Mouse (Mus musculus): ENCODE data around the gene Timm10. TPM values are rescaled to one million over a fixed set of nuclear protein-coding genes. Genes with fewer than 3 reads are reported as not detected.

Gene Timm10
- total RNA-seq, 2 experiments from 2014 or later = 38.2 to 57.8 TPM

DNA sequence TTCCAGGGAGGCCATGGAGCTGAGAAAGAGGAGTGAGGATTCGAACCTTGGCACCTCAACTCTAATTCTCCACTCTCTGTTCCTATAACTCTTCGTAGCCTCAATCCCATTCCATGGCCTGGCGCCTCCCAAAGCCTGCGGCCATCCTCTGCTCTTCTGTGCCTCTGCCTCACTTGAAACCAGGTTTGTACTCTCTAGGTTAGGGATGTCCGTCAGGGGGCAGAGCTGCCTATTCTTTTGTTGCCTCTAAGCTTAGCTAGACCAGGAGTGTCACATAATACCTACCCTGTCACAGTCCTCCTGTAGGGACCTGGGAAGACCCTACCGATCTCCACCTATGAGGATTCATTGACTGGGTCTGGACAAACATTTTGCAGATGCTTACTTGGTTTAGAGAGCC is 14.1 kb upstream of the Timm10 start:
- DNase-seq (ENCODE audit: low spot score) = no peak

DNA sequence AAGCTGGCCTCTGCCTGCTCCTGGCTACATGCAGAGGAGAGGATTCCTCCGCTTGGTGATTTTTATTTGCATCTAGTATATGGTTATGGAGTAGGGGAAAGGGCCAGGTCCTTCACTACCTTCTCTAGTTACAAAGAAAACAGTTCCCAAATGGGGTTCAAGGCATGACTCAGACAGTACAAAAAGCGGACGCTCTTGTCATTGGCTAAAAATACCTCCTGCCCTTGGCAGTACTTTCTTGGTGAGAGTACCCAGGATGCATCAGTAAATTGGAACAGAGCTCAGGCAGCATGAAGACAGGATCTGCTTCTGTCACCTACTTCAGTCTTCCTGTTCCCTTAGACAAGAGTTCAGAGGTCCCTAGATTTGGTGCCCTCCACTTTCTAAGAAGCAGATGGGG is 6.9 kb upstream of the Timm10 start:
- DNase-seq (ENCODE audit: low spot score) = peak; percentile 82

GRCm38 (mm10) chr2:84822552-84822951 is 4.2 kb upstream of the Timm10 start, which contains the start of gene Smtnl1:
Gene Smtnl1, minus strand, starts transcription at chr2:84822652.
- no peak for DNase-seq (ENCODE audit: low spot score)

- DNase-seq (ENCODE audit: low spot score) = no peak
These were observed 3.6 kb upstream of the Timm10 start for GRCm38 (mm10) chr2:84823237-84823636.

- DNase-seq (ENCODE audit: low spot score) = no peak
These were observed 605 bp downstream of the Timm10 start for GRCm38 (mm10) chr2:84827283-84827920.

DNA sequence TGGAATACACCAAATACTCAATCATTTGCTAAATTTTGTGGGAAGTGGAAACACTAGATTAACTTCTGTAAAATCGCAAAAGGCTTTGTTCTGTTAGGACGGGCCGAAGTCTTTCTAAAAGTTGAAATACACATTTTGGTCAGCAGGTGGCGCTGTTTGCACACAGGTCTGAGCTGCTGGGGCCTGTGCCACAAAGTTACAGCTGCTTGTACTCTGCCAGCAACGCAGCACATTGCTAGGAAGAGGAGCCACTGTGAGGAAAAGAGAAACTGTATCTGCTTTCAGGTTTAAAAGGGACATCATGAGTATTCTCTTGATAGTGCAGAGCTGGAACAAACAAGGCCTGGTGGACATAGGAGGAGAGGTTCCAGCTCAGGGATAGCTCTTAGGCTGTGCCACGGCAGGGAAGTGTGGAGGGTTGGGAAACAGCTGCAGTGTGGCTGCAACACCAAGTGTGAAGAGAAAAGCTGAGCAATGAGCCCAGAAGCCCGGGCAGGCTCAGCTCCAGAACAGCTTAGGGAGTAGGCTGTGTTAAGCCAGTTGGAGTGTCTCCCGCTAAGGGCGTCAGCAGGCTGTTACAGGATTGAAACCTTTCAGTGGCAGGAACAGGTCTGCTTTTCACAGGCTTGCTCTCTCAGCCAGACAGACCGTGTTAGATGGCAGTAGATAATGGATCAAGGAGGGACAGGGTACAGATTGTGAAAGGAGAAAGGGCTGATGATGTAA is 5.0 kb downstream of the Timm10 start:
- DNase-seq (ENCODE audit: low spot score) = peak; percentile 95

DNA sequence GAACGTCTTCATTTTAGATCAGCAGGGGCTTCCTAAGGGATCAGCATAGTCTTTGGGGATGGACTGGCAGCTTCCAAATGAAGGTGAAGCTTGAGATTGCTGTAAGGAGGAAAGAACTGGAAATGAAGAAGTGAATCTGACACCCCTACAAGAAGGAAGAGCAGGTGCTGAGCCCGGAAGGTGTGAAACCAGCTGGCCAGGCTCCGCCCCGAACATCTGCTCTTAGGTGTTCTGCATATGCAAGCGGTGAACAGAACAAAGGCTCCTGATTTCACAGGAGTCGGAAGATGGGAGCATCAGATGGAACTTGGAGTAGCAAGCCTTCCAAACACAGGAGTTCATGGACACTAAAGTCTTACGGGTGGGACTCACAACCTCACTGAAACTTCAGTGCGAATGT is 10.3 kb downstream of the Timm10 start:
- no peak for DNase-seq (ENCODE audit: low spot score)

DNA sequence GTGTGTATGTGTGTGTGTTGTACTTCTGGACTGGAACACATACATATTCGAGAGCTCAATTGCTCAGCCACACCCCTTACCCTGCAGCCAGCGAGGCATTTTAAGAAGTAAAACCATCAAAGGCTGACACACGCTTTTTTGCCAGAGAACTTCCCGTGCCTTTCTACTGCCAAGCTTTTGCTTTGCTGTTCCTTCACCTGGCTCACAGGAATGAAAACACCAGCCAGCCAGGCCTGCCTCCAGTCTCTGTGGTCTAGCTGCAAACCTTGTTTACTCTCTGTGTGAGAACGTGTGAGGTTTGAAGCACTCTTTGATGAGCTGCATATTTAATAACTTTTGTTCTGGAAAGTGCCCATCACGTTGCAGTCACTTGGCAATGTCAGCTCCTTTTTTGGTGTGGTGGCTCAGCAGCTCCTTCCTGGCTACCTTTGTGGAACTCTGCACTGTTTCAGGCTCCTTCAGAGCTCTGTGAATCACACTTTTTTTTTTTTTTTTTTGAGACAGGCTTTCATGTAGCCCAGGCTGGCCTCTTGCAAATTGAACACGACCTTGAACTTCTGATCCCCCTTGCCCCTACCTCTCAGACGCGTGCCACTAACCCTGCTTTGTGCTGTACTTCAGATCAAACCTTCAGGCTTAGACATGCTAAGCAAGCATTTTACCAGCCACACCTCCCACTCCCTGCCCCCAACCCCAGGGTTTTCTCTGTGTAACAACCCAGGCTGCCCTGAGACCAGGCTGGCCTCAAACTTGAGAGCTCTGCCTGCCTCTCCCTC is 11.2 kb downstream of the Timm10 start:
- no peak for DNase-seq (ENCODE audit: low spot score)

DNA sequence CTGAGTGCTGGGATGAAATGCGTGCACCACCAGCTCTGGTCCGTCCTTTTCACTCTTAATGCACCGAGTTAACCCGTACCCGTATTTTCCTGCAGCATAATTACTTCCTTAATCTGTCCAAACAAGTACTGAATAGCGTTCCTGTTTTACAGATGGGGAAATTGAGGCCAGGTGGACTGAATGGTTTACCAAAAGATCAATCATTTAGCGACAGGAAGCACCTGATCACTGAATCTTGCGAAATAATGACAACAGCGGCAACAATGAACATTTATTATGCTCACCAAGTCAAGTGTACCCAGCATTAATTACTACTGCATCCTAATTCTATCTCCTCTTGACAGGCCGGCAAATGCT is 11.8 kb downstream of the Timm10 start, which contains the start of gene Slc43a1:
Gene Slc43a1, plus strand, starts transcription at position 258 of the 357 bp plus-strand sequence.
- no peak for DNase-seq (ENCODE audit: low spot score)

- DNase-seq (ENCODE audit: low spot score) = peak; percentile 74
These were observed 12.5 kb downstream of the Timm10 start for GRCm38 (mm10) chr2:84838993-84839980.

- DNase-seq (ENCODE audit: low spot score) = peak; percentile 76
These were observed 13.4 kb downstream of the Timm10 start for GRCm38 (mm10) chr2:84840016-84840747.

- no peak for DNase-seq (ENCODE audit: low spot score)
These were observed 14.2 kb downstream of the Timm10 start for GRCm38 (mm10) chr2:84840748-84841563.

DNA sequence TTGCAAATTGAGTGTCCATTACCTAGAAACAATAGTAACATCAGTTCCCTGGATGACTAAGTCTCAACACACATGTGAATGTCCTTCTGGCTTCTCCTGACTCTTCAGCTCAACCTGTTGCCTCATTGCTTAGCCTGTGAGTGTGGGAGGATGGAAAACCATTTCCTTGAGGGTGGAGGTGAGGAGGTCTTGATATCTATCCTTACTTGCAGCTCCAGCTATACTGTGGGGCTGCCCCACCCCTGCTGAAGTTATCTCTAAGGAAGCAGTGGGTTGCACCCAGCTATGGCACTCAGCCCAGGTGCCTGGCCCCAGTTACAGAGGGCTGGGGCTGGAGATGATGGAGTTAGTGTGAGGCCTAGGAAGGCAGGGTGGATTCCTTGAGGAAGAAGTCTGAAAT is 15.1 kb downstream of the Timm10 start:
- DNase-seq (ENCODE audit: low spot score) = no peak

DNA sequence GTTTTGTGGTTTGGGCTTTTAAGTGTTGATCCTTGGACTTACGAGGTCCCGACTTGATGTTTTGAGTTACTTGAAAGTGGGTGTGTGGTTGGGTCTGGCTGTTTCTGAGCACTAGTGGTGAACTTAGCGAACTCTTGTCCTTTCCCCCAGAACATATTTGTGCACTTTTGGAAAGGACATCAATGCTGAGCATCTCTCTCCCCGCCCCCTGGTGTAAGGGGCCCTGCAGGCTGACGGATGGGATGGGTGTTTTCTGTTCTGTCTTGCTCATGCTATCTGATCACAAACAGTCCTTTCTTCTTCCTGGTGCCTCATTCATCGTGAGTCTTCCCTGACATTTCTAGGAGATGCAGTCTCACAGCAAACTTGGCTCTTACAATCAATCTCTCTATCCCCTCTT is 16.9 kb downstream of the Timm10 start:
- no peak for DNase-seq (ENCODE audit: low spot score)

GRCm38 (mm10) chr2:84845226-84845625 is 18.4 kb downstream of the Timm10 start:
- DNase-seq (ENCODE audit: low spot score) = no peak

- DNase-seq (ENCODE audit: low spot score) = no peak
These were observed 23.8 kb downstream of the Timm10 start for GRCm38 (mm10) chr2:84850407-84851129.

- peak; percentile 84 for DNase-seq (ENCODE audit: low spot score)
These were observed 24.6 kb downstream of the Timm10 start for GRCm38 (mm10) chr2:84851130-84852040.

- DNase-seq (ENCODE audit: low spot score) = peak; percentile 58
These were observed 28.9 kb downstream of the Timm10 start for GRCm38 (mm10) chr2:84855732-84856131.

All from gastrocnemius, adult 18-20 months (tissue).